Mouse (Mus musculus): ENCODE measurements around the gene Prrt1.

Prrt1 gene

DNA sequence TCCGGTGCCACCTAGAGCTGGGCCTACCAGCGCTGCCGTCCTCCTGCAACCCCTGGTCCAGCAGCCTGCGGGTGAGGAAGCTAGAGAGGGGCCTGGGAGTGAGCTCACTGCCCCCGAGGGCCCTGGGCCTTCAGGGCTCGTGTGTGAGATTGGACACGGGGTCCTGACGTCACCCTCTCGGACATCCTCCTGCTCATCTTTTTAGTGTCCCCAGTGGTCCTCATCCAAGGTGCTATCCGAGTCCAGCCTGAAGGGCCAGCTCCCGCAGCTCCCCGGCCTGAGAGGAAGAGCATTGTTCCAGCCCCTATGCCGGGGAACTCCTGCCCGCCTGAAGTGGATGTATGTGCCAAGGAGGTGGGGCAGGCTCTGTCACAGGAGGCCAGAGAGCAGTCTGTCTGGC is 21.4 kb downstream of the Prrt1 start:
- no peak for DNase-seq (ENCODE audit: low spot score)

DNA sequence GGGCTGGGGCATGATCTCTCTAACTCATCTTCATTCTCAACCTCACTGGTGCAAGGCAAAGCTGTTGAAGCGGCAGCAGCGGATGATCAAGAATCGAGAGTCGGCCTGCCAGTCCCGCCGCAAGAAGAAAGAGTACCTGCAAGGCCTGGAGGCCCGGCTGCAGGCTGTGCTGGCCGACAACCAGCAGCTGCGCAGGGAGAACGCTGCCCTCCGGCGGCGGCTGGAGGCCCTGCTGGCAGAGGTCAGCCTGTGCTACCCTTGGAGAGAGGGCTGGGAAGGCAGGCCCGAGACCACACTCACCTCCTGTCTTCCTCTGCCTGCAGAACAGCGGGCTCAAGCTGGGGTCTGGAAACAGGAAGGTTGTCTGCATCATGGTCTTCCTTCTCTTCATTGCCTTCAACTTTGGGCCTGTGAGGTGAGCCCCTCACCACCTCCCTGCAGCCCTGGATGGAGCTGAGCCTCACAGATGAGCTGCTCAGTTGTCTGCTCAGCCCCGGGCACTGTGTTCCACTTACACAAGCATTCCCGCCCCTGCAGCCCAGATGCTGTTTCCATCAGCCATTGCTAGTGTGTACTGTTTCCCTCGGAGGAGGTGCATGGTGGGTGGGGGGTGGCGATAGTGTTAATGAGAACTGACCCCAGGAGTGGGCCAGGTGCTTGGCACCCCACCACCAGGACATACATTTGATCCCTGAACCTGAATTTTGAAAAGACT is 22.3 kb downstream of the Prrt1 start:
- peak; percentile 77 for DNase-seq (ENCODE audit: low spot score)

DNA sequence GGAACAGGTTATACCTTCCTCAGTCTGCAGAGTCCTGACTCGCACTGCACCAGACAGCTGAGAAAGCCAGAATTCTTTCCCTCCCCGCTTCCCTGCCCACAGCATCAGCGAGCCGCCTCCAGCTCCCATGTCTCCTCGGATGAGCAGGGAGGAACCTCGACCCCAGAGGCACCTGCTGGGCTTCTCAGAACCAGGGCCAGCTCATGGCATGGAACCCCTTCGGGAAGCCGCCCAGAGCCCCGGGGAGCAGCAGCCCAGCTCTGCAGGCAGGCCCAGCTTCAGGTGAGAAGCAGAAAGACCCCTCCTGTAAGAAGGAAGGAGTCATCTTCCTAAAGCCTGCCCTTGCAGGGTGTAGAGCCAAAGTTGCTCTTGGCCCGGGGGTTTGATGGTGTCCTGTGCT is 23.2 kb downstream of the Prrt1 start:
- peak; percentile 44 for DNase-seq (ENCODE audit: low spot score)

DNA sequence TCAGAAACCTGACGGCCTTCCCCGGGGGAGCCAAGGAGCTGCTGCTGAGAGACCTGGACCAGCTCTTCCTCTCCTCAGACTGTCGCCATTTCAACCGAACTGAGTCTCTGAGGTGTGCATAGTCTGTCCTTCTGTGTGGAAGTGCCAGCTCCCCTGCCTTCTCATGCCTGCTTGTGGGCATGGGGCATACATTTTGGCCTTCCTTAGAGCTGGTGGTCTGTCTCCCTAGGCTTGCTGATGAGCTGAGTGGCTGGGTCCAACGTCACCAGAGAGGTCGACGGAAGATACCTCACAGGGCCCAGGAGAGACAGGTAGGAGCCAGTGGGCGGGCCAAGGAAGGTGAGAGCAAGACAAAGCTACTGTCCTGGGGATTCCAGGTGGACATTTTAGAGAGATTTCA is 23.7 kb downstream of the Prrt1 start:
- peak; percentile 40 for DNase-seq (ENCODE audit: low spot score)

DNA sequence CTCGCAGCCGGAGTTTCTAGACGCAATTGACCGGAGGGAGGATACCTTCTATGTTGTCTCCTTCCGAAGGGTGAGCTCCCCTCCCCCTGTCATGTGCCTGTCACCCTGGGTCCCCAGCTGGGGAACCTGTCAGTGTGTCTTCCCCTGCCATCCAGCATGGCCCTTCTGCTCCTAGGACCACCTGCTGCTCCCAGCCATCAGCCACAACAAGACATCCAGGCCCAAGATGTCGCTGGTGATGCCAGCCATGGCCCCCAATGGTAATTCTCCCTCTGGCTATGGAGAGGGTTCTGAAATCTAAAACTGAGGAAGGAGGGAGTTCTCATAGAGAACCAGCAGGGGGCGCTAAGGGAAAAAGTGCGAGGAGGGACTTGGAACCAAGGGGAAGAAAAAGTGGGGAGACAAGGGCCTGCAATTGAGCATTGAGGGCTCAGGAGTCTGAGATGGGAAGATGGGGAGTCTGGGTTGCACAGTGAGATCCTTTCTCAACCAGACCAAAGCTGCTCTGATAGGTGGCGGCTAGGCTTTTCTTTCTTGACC is 24.5 kb downstream of the Prrt1 start:
- peak; percentile 85 for DNase-seq (ENCODE audit: low spot score)

DNA sequence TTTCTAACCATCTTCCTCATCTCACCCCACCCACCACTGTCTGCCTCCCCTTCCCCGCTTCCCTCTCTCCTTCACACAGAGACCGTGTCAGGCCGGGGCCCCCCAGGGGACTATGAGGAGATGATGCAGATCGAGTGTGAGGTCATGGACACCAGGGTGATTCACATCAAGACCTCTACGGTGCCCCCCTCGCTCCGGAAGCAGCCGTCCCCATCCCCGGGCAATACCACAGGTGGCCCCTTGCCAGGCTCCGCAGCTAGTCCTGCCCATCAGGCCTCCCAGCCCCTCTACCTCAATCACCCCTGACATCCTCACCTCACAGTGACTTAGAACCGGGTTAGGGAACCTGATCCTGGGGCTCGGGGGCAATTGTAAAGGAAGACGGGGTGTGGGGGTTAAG is 25.1 kb downstream of the Prrt1 start:
- DNase-seq (ENCODE audit: low spot score): peak; percentile 70

DNA sequence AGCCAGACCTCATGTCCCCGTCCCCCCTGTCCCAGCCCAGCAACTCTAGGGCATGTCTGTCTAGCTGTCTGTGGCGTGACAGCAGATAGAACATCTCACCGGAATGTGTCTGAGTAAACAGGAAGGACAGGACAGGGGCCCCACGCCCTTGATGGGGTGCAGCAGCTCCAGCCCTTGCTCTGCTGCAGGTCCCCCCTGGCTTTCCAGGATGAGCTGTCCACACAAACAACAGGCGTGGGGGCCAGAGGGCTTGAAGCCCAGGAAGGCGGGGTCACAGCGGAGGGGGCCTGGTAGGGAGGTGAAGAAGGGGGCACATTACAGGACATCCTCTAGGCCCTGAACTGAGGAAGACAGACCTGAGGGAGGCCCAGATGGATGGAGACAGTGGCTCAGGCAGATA is 25.8 kb downstream of the Prrt1 start:
- DNase-seq (ENCODE audit: low spot score): peak; percentile 68

DNA sequence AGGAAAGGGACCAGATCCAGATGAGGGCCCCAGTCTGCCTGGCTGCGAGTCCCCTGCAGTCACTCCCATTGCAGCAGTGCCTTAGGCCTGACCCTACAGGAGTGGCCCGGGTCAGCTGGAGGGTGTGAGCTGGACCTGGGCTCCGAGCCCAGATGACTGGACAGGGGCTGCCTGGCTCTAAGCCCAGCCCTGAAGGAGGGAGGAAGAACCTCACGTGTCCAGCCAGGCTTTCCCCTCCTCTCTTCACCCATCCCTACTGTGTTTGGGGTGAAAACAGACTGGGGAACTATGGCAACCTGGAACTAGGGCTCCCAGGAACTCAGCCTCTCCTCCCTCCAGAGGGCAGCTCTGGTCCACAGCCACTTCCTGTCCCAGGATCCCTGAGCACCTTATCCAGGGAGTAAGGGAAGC is 26.3 kb downstream of the Prrt1 start:
- DNase-seq (ENCODE audit: low spot score): peak; percentile 85

DNA sequence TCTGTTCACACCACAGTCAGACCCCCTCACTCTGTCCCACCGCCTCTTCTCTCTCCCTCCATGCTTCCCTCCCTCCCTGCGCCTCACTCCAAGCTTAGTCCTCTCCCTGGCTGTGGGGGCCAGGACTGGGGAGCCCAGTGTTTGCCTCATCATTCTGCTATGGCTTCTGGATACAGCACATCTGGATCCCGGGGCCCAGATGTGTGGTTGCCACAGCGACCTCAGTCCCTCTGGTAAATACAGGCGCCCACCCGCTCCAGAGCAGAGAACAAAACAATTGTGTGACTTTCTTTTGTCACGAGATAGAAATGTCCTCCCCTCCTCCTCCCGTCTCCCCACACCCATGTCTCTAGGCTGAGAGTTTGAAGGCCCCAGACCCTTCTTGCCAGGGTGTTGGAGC is 27.3 kb downstream of the Prrt1 start:
- no peak for DNase-seq (ENCODE audit: low spot score)

DNA sequence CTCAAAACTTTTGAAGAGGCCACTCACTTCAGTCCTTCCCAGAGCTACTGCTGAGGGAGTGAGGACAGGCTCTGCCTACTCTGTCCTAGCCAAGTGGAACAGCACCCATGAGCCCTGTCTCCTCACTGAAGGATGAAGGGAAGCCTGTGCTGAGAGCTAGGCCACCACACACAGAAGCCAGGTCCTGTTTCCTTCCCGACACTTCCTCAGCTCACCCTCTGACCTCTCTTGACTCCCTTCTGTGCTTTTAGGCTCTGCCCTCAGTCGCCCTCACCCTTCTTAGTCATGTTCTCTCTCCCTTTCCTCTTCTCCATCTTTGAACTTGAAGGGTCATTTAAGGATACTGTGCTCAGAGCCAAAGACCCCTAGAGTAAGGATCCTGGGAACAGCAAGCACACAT is 27.9 kb downstream of the Prrt1 start:
- no peak for DNase-seq (ENCODE audit: low spot score)

DNA sequence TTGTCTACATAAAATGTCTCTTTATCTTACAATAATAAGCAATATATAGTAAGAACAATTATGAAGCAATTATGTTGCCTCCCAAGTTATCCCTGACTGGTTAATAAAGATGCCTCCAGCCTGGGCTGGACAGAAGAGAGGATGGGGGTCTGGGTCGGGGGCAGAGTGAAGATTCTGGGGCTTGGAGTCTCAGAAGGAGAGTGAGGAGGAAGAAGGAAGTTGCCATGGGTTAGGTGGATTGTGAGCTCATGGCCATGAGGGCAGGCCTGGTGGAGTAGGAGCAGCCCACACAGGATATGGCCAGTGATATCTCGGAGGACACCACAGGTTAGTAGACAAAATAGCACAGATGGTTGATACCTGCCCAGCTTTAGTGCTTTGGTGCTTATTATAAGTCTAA is 28.8 kb downstream of the Prrt1 start:
- DNase-seq (ENCODE audit: low spot score): no peak

DNA sequence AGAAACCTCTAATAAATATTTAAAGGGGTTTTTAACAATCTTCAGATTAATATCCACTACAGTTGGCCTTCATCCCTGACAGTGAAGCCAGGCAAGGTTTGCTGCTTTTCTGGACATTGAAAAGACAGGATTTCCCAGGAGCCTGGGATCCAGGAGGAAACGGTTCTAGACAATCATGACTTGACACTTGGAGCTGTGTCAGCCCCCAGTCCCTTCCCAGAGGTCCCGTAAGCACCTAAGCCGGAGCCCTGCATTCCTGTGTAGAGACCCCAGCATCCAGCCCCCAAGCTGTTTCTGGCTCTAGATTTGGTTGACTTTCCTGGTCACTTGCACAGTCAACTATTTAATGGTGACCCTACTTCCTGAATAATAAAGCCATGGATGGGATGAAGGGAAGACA is 29.3 kb downstream of the Prrt1 start:
- DNase-seq (ENCODE audit: low spot score): no peak

DNA sequence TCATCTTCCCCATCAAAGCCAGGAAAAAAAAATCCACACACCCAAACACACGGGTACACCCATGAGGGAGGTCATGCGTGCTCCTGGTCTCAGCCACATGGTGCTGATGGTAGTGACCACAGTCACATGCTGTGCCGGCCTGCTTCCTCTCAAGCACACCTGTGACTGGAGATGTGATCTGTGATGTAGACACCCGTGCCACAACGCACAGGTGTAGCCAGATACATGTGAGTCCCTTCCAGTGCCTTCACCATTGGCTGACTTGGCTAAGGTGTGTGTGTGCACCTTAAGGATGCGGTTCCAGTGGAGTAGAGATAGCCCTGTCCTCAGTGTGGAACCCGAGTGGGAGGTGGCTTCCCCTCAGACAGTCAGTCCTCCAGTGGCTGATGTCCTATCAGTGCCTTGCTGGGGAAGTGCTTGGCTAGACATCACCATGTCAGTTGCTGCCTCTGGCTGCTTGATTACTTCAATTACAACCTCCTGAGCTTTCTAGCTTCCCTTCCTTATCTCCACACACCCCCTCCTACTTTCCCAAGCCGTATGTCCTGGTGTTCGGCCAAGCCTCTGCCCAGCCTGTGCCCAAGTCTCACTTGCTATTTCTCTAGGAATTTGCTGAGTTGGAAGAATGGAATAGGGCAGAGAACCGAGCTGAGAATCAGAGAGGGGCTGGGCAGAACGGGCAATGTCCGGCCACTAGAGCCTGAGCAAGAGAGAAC is 30.0 kb downstream of the Prrt1 start:
- DNase-seq (ENCODE audit: low spot score): no peak

DNA sequence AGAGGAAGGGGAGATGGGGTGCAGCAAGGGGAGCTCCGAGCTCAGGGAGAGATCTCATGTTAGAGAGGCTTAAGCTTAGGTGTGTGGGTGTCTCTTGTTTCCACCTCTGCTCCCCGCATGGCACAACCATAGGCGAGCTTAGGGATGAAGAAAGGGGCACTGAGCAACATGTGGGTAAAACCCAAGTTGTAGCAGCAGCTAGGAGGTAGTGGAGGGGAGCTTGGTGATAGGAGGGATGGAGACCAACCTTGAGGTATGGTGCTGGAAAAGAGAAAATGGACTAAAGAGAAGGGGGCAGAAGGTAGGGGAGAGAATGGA is 30.5 kb downstream of the Prrt1 start:
- DNase-seq (ENCODE audit: low spot score): no peak

DNA sequence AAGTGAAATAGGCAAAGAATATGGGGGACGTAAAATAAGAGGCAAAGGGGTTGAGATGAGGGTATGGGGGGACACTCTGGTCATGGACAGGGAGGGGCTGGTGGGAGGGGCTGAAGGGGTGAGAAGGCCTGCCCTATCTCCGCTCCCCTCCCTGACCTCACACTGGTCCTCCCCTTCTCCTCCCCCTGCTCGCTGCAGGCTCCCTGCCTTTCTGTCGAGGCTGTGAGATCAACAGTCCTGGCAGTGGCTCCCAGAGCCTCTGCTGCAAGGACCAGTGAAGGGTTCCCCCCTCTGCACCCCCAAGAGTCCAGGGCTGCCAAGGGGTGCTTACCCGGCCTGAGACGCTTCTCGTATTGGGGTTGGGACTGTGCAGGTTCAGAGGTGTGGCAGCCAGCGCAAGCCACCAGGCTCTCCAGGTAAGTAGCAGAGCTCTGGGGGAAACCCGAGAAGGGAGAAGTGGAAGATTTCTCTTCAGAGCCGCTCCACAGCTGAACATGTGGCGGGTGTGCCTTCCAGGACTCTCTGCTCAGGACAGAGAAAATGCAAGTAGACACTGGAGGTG is 31.0 kb downstream of the Prrt1 start:
- DNase-seq (ENCODE audit: low spot score): peak; percentile 48

DNA sequence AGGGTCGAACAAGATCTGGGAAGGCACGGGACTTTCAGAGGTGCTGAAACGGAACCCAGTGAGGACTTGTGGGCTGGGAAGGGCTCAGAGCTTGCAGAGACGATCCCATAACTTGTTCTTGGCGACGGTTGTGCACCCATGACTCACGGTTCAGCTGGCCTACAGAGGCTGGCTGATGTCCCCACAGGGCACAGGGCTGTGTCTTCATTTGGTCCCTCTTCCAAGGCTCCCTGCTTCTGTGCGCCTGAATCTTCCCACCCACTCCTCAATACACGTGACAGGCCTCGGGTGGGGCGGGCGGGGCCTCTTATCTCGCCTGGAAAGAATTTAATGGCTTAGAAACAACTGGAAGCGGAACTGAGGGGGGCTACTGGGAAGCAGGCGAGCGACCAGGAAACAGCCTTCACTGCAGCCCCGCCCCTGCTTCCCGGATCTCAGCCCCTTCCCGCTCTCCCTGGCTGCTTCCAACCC is 31.8 kb downstream of the Prrt1 start:
- peak; percentile 44 for DNase-seq (ENCODE audit: low spot score)

DNA sequence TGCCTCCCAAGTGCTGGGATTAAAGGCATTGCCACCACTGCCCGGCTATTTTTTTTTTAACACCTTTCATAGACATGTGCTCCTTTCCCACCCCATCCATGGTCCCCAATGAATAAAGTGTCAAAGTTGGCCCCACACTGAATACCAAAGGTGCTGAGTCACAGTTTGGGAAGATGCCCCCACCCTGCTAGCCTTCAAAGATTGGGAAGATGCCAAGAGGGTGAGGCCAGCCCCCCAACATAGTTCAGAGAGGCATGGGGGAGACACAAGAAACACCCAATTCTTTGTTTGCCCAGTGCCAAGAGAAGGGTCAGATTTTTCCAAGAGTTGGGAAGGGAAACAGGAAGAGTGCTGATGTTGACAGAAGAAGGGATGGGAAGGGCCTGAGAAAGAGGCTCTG is 33.1 kb downstream of the Prrt1 start:
- DNase-seq (ENCODE audit: low spot score): no peak

DNA sequence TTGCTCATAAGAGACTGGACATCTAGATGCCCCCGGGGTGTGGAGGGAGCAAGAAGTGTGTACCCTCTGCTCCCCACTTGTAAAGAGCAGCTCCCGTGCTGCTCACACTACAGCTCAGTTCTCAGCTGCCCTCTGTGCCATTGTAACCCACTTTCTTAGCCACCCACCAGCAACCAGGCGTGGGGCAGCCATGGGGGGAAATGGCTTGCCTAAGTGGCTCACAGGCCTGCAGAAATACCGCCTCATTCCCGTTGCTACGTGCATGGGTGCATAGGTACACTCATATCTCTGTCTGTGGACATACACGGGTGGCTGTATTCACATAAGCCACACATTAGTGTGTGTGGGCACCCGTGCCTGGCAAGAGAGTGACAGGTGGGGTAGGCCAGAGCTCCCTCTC is 33.6 kb downstream of the Prrt1 start:
- no peak for DNase-seq (ENCODE audit: low spot score)

DNA sequence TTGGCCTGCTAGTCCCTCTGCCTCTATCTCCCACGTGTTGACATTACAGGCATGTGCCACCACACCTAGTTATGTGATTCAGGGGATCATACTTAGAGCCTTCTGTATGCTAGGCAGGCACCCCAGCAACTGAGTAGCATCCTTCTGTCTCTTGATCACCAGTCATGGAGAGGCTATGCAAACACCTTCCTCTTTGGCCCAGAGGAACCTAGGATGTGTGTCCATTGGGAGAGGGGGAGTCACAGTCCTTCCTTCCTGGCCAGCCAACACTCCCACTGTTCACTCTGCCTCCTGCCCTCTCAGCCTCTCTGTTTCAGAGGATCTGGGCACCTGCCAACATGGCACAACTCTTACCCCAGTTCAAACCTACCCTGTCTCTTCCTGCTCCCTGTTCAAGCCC is 34.2 kb downstream of the Prrt1 start:
- DNase-seq (ENCODE audit: low spot score): no peak

DNA sequence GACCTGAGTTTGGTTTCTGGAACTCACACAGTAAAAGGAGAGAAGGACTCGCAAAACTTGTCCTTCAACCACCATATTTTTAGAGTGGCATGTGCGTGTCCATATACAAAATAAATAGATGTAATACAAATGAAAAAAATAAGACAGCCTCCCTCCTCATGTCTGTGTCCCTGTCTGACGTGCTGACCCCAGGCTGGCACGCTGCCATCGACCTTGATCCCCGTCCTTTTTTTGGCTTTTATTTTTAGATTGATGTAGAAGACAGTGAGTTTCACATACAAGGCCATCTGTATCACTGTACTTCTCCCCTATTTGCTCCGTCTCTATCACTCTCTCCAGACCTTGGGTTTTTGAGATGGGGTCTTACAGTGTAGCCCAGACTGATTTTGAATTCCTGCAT is 35.1 kb downstream of the Prrt1 start:
- no peak for DNase-seq (ENCODE audit: low spot score)

DNA sequence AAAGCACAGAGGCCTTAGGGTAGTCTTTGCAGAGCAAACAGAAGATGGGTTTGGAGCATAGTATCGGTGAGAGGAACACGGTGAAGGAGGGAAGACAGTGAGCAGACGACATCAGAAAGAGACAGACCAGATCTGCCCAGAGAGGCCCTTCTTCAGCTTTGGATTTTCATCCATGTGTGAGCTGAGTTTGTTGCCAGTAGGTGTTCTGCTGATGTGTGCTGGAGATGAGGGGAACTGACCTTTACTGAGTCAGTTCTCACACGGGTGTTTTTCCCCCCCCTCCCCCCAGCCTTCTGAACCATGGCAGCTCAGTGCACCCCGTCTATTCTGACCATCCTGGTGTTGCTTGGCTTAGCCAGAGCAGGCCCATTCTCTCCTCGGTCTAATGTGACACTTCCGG is 40.9 kb downstream of the Prrt1 start, which contains the start of gene Tnxb:
Tnxb (plus strand) TSS at position 301 of the 400 bp plus-strand sequence.
- no peak for DNase-seq (ENCODE audit: low spot score)

DNA sequence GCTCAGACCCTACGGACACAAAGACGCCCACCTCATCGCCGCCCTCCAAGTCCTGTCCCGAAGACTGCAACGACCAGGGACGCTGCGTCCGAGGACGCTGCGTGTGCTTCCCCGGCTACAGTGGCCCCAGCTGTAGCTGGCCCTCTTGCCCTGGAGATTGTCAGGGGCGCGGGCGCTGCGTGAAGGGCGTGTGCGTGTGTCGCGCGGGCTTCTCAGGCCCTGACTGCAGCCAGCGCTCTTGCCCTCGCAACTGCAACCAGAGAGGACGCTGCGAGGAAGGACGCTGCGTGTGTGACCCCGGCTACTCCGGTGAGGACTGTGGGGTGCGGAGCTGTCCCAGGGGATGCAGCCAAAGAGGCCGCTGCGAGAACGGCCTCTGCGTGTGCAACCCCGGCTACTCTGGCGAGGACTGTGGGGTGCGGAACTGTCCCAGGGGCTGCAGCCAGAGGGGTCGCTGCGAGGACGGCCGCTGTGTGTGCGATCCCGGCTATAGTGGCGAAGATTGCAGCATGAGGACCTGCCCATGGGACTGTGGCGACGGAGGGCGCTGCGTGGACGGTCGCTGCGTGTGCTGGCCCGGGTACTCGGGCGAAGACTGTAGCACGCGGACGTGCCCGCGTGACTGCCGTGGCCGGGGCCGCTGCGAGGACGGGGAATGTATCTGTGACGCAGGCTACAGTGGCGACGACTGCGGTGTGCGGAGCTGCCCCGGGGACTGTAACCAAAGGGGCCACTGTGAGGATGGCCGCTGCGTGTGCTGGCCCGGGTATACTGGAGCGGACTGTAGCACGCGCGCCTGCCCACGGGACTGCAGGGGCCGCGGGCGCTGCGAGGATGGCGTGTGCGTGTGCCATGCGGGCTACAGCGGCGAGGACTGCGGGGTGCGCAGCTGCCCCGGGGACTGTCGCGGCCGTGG is 42.1 kb downstream of the Prrt1 start:
- DNase-seq (ENCODE audit: low spot score): no peak

Measured in testis, postnatal 10 days (tissue).